Mouse (Mus musculus) olfactory bulb, adult 2 months (tissue): ENCODE data around the gene Krt10.

Experiments
- CTCF ChIP-seq: fragments of 200-500 bp; IDR thresholded peaks from 2 replicates; pipeline ENCODE4 v1.5.1; 2012; ENCODE audit warnings: low read depth, mild to moderate bottlenecking, low read length, moderate library complexity; ENCODE audit not compliant: insufficient read depth
- POLR2A ChIP-seq: fragments of 200-500 bp; IDR thresholded peaks from 2 replicates; pipeline ENCODE4 v1.6.1; 2012; ENCODE audit warnings: mild to moderate bottlenecking, low read depth, low read length, moderate library complexity; ENCODE audit not compliant: insufficient read depth

DNA sequence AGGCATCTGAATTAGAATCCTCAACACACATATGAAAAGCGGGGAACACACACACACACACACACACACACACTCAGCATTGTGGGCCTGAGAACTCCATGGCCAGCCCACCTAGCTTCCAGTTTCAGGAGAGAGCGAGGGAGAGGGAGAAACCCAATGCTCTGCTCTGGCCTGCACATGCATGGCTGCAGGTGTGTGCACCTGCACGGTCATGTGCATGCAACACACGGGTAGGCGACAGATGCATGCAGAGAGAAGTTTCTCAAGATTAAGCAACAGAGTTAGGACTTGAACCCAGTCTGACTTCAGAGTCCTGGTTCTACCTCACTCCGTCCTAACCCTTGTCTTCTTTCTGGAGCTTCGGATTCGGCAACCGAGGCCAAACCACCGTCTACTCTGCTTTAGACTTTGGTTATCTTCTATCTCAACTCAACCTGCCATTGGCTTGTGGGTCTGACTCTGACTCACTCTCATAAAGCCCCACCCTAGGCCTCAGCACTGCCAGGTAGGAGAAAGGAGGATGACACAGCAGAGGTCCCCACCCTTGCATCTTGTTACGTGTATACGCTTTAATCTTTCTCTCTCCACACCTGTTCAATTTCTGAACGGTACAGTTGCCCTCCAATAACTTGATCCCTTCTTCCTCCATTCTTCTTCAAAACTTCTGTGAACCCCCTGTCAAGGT is 25.4 kb upstream of the Krt10 start:
- TF ChIP-seq CTCF, result no peak
- TF ChIP-seq POLR2A, result no peak
